Mouse (Mus musculus) brown adipose tissue, adult 24 weeks (tissue): ENCODE data around the gene Sync. TPM values are rescaled to one million over a fixed set of nuclear protein-coding genes. Genes with fewer than 3 reads are reported as not detected.

Experiments used
- H3K27ac ChIP-seq: fragments of 200-500 bp; replicated peaks from 2 replicates; pipeline ENCODE4 v1.5.1; 2012; ENCODE audit warnings: low read depth, mild to moderate bottlenecking, low read length
- H3K4me1 ChIP-seq: fragments of 200-500 bp; 2 replicates; pipeline ENCODE4 v1.6.1; 2012; ENCODE audit warnings: low read length, mixed read lengths; ENCODE audit not compliant: control insufficient read depth, insufficient read depth, insufficient read length
- H3K4me3 ChIP-seq: fragments of 200-500 bp; 2 replicates; pipeline ENCODE4 v1.5.1; 2012; ENCODE audit warnings: low read depth, mild to moderate bottlenecking, low read length, moderate library complexity; ENCODE audit not compliant: insufficient read depth
- polyA plus RNA-seq: library from polyadenylated mRNA; stranded (reverse); fragments of >200 nt; gene quantifications from 2 replicates; pipeline ENCODE4 v1.2.4, GENCODE M21; 2012; ENCODE audit not compliant: missing spikeins, insufficient read depth, insufficient read length

Sync gene
- polyA plus RNA-seq, 1 experiment = 1.3 TPM

DNA sequence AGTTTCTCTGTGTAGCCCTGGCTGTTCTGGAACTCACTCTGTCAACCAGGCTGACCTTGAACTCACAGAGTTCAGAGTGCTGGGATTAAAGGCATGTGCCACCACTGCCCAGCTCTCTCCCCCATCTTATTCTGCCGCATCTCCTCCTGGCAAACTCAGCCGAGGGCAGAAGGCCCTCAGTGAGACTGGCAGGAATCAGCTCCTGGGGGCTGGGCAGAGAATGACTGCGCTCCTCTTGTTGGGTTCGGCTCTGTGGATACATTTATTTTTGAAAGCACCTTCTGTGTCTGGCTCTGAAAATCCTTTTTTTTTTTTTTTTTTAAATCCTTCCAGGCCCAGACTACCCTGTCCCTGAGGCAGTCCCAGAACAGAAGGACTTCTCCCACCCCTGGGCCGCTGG, 4.6 kb upstream of the Sync start:
- Histone ChIP-seq H3K27ac (no peak overlapping the region), H3K4me1 (no peaks in the 10 kb centered on the region), H3K4me3 (no peak overlapping the region)

- H3K4me1 ChIP-seq = no peaks in the 10 kb centered on the region
- no peak overlapping the region for H3K4me3 ChIP-seq
- H3K27ac ChIP-seq = no peak overlapping the region
Observed at GRCm38 (mm10) chr4:129283226-129283625, 4.2 kb upstream of the Sync start.

DNA sequence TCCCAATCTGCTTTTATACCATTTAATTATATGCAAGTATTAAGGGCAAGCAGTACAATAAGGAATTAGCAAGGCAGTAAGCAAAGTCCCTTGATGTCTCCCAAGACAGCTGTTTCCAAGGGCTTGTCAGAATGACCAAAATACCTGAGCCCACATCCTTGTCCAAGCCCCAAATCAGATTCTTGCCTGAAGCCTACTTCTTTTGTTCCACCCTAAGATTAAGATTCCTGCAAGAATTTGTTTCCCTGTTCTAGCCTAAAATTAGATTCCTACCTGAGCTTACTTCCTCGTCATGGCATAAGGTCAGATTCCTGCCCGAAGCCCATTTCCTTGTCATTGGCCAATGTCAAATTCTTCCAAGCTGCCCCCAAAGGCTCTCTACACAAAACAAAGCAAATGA, 2.7 kb upstream of the Sync start:
- Histone ChIP-seq H3K4me1 (no peaks in the 10 kb centered on the region), H3K27ac (no peak overlapping the region), H3K4me3 (no peak overlapping the region)

DNA sequence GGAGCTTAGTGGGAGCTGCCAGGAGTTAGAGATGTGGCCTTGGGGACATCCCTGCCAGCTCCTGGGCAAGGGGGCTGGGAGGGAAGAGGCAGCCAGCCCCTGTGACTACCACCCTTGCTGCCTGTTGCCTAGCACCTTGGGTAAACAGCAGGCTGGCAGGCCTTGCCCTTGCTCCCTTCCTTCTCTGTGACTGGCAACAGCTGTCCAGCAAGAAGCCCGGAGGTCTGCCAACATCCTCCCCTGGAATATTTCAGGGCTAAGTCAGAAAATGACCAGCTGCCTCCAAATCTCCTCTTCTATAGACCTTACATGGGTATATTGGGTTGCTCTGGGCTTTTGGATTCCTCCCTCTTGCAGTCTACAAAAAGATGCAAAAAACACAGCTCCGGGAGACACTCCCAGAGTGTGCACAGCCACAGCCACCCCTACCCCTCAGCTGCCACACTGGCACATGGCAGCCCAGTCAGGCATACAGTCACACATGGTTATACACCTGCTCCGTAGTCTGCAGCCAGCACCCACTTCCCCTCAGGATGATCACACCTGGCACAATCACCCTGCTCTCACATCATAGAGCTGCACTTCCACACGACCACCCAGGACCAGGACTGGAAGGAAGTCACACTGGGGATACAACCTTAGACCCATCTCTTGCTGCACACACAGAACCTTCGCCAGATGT, 1.3 kb upstream of the Sync start:
- H3K4me1 ChIP-seq = no peaks in the 10 kb centered on the region
- no peak overlapping the region for H3K27ac ChIP-seq
- no peak overlapping the region for H3K4me3 ChIP-seq

GRCm38 (mm10) chr4:129286683-129287471, 540 bp upstream of the Sync start:
- H3K4me3 ChIP-seq = peak overlapping the region; percentile 46
- no peaks in the 10 kb centered on the region for H3K4me1 ChIP-seq
- H3K27ac ChIP-seq = no peak overlapping the region

GRCm38 (mm10) chr4:129288067-129288466, 650 bp downstream of the Sync start:
- H3K27ac ChIP-seq = no peak overlapping the region
- H3K4me3 ChIP-seq = peak overlapping the region; percentile 66; the same call in 1 of the 2 replicates
- H3K4me1 ChIP-seq = no peaks in the 10 kb centered on the region

GRCm38 (mm10) chr4:129289671-129290070, 2.3 kb downstream of the Sync start:
- H3K4me1 ChIP-seq = no peaks in the 10 kb centered on the region
- H3K4me3 ChIP-seq = no peak overlapping the region
- H3K27ac ChIP-seq = no peak overlapping the region

GRCm38 (mm10) chr4:129292831-129293230, 5.4 kb downstream of the Sync start:
- no peak overlapping the region for H3K27ac ChIP-seq
- no peak overlapping the region for H3K4me3 ChIP-seq
- no peaks in the 10 kb centered on the region for H3K4me1 ChIP-seq

DNA sequence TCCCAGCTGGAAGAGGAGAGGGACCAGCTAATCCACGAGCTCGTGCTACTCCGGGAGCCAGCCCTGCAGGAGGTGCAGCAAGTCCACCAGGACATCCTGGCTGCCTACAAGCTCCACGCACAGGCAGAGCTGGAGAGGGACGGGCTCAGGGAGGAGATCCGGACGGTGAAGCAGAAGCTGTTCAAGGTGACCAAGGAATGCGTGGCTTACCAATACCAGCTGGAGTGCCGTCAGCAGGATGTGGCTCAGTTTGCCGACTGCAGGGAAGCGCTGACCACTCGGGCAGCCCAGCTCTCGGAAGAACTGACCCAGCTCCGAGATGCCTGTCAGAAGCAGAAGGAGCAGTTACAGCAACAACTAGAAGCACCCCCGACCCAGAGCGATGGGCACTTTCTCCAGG, 6.3 kb downstream of the Sync start:
- Histone ChIP-seq H3K27ac (no peak overlapping the region), H3K4me3 (no peak overlapping the region), H3K4me1 (no peaks in the 10 kb centered on the region)

DNA sequence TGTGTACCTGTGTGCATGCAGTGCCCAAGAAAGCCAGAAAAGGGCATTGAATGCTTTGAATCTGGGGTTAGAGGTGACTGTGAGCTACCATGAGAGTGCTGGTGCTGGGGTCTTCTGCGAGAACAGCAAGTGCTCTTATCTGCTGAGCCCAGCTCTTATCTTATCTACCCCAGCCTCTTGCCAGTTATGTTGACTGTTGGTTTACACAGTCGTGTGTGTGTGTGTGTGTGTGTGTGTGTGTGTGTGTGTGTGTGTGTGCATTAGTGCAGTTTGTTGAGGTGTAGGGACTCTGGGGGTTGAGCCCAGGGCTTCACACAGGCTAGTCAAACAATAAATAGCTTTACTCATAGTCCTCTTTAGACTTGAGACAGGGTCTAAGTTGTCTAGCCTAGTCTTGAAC, 7.8 kb downstream of the Sync start:
- H3K4me1 ChIP-seq = no peaks in the 10 kb centered on the region
- H3K27ac ChIP-seq = no peak overlapping the region
- H3K4me3 ChIP-seq = no peak overlapping the region

DNA sequence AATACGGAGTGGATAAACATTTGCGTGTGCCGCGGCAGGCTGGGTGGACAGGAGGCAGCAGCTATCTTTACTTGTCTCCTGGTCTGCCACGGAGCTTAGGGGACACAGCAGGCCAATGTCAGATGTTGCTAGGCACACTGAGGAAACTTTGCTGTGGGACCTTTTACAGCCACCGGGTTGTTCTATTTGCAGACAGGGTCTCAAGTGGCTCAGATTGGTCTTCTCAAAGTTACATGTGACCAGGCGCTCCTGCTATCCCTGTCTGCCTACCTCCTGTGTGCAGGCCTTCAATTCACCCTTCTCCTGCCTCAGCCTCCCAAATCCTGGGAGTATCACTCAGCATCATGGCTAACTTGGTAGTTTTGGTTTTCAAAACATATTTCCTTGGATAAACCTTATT, 8.6 kb downstream of the Sync start:
- H3K27ac ChIP-seq = no peak overlapping the region

DNA sequence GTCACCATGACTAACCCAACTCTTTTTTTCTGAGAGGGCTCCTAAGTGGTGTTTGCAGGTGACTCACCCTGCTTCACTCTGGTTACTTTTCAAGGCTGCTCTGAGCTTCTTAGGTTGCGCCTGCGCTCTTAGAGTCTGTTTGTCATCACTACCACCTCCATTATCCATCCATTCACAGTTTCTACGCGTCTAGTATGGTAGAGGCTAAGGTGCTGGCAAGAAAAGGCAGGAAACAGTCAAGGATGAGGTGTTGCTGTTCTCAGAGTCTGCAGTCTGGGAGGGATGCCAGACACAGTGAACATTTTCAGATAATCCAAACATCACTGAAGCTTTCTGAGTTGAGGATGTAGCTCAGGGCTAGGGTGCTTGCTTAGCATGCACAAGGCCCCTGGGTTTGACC, 10.3 kb downstream of the Sync start:
- H3K4me1 ChIP-seq = no peaks in the 10 kb centered on the region
- H3K4me3 ChIP-seq = no peak overlapping the region
- H3K27ac ChIP-seq = no peak overlapping the region

More for the DNA sequence above, 8.6 kb downstream of the Sync start:
- H3K4me1 ChIP-seq = no peaks in the 10 kb centered on the region
- no peak overlapping the region for H3K4me3 ChIP-seq

- peaks cover 2% of the 10 kb centered on the region; the same call in 1 of the 2 replicates for H3K4me1 ChIP-seq
- H3K4me3 ChIP-seq = no peak overlapping the region
- no peak overlapping the region for H3K27ac ChIP-seq
Observed at GRCm38 (mm10) chr4:129299121-129299520, 11.7 kb downstream of the Sync start.

- no peak overlapping the region for H3K27ac ChIP-seq
Observed at GRCm38 (mm10) chr4:129303401-129303800, 16.0 kb downstream of the Sync start.

DNA sequence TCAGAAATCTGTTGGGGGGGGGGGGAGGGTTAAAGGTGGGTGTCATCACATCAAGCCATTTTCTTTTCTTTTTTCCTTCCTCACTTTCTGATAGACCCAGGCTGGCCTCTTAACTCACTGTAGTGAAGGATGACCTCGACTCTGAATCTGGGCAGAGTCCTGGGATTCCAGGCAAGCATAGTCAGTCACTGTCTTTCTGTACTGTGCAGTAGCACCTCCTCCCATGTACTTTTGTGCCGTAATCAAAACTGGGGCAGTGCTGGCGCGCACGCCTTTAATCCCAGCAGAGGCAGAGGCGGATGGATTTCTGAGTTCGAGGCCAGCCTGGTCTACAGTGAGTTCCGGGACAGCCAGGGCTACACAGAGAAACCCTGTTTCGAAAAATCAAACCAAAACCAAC, 16.4 kb downstream of the Sync start:
- no peak overlapping the region for H3K4me3 ChIP-seq
- H3K4me1 ChIP-seq = peaks cover 2% of the 10 kb centered on the region; the same call in 1 of the 2 replicates
- H3K27ac ChIP-seq = no peak overlapping the region

More at GRCm38 (mm10) chr4:129303401-129303800, 16.0 kb downstream of the Sync start:
- peaks cover 2% of the 10 kb centered on the region; the same call in 1 of the 2 replicates for H3K4me1 ChIP-seq
- H3K4me3 ChIP-seq = no peak overlapping the region

DNA sequence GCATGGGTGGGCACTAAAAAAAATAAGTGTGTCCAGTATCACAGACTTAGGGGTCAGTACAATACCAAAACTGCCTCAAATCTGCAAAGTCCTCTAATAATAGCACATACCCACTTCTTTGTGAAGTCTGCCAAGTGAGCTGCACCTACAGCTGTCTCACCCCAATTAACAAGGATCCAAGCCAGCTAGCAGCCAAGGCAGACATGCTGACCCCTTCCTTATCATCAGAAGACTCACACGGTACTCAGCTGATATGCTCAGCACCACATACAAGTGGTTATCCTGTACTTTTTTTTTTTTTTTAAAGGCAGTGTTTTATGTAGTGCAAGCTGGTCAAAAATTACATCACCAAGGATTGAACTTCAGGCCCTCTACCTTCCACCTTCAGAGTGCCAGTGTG, 16.9 kb downstream of the Sync start:
- no peak overlapping the region for H3K27ac ChIP-seq
- H3K4me1 ChIP-seq = peaks cover 2% of the 10 kb centered on the region; the same call in 1 of the 2 replicates
- no peak overlapping the region for H3K4me3 ChIP-seq
